Mouse (Mus musculus) embryonic fibroblast, embryonic 13.5 days (primary cell): ENCODE data around the gene Muc3.

Source experiments
- CTCF ChIP-seq: IDR thresholded peaks from 2 replicates; pipeline ENCODE4 v1.5.1; 2011; ENCODE audit warnings: mild to moderate bottlenecking, control low read depth, low read length, moderate library complexity, borderline replicate concordance; ENCODE audit not compliant: insufficient read depth
- POLR2A ChIP-seq: IDR thresholded peaks from 2 replicates; pipeline ENCODE4 v1.6.1; 2011; ENCODE audit warnings: low read depth, mild to moderate bottlenecking, control low read depth, low read length, moderate library complexity

DNA sequence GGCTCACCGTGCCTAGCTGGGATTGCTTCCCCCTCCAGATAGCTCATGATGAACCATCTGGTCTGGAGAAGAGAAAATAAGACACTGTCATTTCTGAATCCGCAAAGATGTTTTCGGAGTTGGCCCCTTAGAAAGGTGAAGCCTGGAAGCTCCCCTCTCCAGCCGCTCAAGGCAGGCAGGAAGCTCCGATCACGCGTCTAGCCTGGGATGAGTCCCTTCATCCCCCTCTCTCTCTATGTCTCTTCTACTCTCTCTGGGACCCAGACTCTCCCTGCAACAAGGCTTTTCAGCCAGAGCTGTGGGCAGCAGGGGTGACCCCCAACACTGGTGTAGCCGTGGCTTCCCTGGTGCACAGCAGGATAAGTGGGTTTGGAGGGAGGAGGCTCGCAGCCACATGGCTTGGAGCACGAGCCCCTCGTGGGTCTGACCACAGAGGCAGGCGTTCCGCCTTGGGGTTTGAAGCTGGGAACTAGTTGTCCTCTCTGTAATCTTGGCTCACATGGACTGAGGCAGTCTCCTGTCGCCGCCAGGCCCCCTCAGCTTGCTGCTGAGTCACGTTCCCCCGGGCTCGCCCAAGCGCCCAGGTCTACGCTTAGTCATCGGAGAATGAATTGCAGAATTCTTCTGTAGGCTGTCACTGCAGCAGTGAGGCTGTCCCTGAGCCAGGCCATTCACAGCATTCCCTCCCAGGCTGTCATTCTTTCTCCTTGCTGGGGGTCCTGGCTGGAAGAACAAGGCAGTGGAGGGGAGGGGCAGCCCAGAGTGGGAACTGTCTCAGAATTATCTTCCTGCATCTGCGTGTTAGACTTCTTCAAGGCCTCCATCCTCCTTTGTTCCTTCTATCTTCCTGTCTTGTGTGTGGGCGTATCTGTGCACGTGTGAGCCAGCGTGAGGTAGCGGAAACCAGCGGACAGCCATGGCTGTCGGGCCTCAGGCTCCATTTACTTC, 46.3 kb downstream of the Muc3 start:
- no peak for TF ChIP-seq CTCF
- peak; percentile 34; the same call in 1 of the 2 replicates for TF ChIP-seq POLR2A
